Mouse (Mus musculus): ENCODE data around the gene Stk35.

- TF ChIP-seq TAL1 (conservative IDR thresholded peaks at IDR 0.05; ENCODE audit: low read depth, low read length) (no peak), CTCF (IDR thresholded peaks at IDR 0.05; ENCODE audit: low read depth, low read length) (no peak)
Measured at GRCm38 (mm10) chr2:129810563-129810962, 10.2 kb downstream of the Stk35 start.

Measured in G1E (cell line).